10 mouse cellular contexts compared by ENCODE assay signal in genomic region chr6:54954659-54955414, GRCm38 (mm10). TPM values are rescaled to one million over a fixed set of nuclear protein-coding genes. Genes with fewer than 3 reads are reported as not detected.
A peak's percentile ranks its signal among the peaks of the same experiment; 100 is the strongest.
DNase-seq lines count a peak whose midpoint lies in the region; ATAC-seq and TF ChIP-seq lines count a peak whose summit lies in the region.
"Had no signal": no experiment of that assay in that cellular context is flagged by ENCODE, and none has a peak within 500 bp of the region (broad histone marks: within the 10 kb centered on the region; RNA-seq: fewer than 3 reads in every experiment).

No protein-coding gene starts in this region.

- no peak overlapping the region for H3K9ac ChIP-seq in liver, embryonic 13.5 days
- H3K9ac ChIP-seq in hindbrain, embryonic 14.5 days: no peak overlapping the region
- no peak overlapping the region for H3K9ac ChIP-seq in forebrain, embryonic 13.5 days

- H3K27me3 ChIP-seq in kidney, adult 2 months (replicated peaks; ENCODE audit: control insufficient read depth, insufficient read depth, low read length): no peaks in the 10 kb centered on the region
- H3K27me3 ChIP-seq in liver, embryonic 13.5 days: no peaks in the 10 kb centered on the region
- H3K27me3 ChIP-seq in small intestine, adult 2 months (ENCODE audit: control insufficient read depth, insufficient read depth, low read length): no peaks in the 10 kb centered on the region
- no peaks in the 10 kb centered on the region for H3K27me3 ChIP-seq in hindbrain, embryonic 14.5 days (ENCODE audit: control insufficient read depth, insufficient read depth, low read length)
- no peaks in the 10 kb centered on the region for H3K27me3 ChIP-seq in forebrain, embryonic 13.5 days

- no peak overlapping the region for H3K4me2 ChIP-seq in liver, embryonic 13.5 days
- no peak overlapping the region for H3K4me2 ChIP-seq in hindbrain, embryonic 14.5 days (replicated peaks)
- H3K4me2 ChIP-seq in forebrain, embryonic 13.5 days: no peak overlapping the region

- H3K9me3 ChIP-seq in liver, embryonic 13.5 days (replicated peaks): no peaks in the 10 kb centered on the region
- no peaks in the 10 kb centered on the region for H3K9me3 ChIP-seq in hindbrain, embryonic 14.5 days (ENCODE audit: control insufficient read depth, low read length)
- peaks cover 3% of the 10 kb centered on the region; the same call in 1 of the 2 replicates for H3K9me3 ChIP-seq in forebrain, embryonic 13.5 days (replicated peaks)
- H3K9me3 ChIP-seq: forebrain, embryonic 10.5 days had no signal

- no peak for ATAC-seq in liver, embryonic 13.5 days (ENCODE audit: low read depth)
- no peak for ATAC-seq in hindbrain, embryonic 14.5 days (ENCODE audit: low FRiP score)
- no peak for ATAC-seq in erythroblast, adult 5-6 weeks (replicated peaks; ENCODE audit: low FRiP score, poor library complexity, severe bottlenecking)
- no peak for ATAC-seq in forebrain, embryonic 13.5 days
- ATAC-seq: inflammation-experienced regulatory T-cells, adult 6 months had no signal

- 71% methylated on average over 10 of the region's 10 CpGs for WGBS in kidney, adult 2 months
- 25% methylated on average over 10 of the region's 10 CpGs for WGBS in liver, embryonic 13.5 days (ENCODE audit: insufficient replicate concordance)
- WGBS in small intestine, adult 2 months: 40% methylated on average over 10 of the region's 10 CpGs
- 89% methylated on average over 10 of the region's 10 CpGs for WGBS in hindbrain, embryonic 14.5 days
- WGBS in forebrain, embryonic 13.5 days: 92% methylated on average over 10 of the region's 10 CpGs

- H3K4me1 ChIP-seq in kidney, adult 2 months (ENCODE audit: control insufficient read depth, insufficient read depth, low read length): peaks cover 16% of the 10 kb centered on the region; the same call in 1 of the 2 replicates
- 0 out of 2 replicates have a peak, but pooled peaks cover 7% of the 10 kb centered on the region for H3K4me1 ChIP-seq in liver, embryonic 13.5 days (replicated peaks)
- H3K4me1 ChIP-seq in small intestine, adult 2 months (ENCODE audit: control insufficient read depth, insufficient read depth, insufficient read length, low read length): peaks cover 13% of the 10 kb centered on the region
- H3K4me1 ChIP-seq in hindbrain, embryonic 14.5 days (replicated peaks; ENCODE audit: control insufficient read depth, insufficient read depth, low read length): no peaks in the 10 kb centered on the region
- H3K4me1 ChIP-seq in forebrain, embryonic 13.5 days: no peaks in the 10 kb centered on the region
- H3K4me1 ChIP-seq: forebrain, embryonic 10.5 days had no signal

- no peak overlapping the region for H3K4me3 ChIP-seq in kidney, adult 2 months (ENCODE audit: insufficient read depth, low read depth, low read length)
- no peak overlapping the region for H3K4me3 ChIP-seq in liver, embryonic 13.5 days (replicated peaks)
- H3K4me3 ChIP-seq in small intestine, adult 2 months (ENCODE audit: low read depth, low read length): no peak overlapping the region
- H3K4me3 ChIP-seq in hindbrain, embryonic 14.5 days (replicated peaks; ENCODE audit: low read length): no peak overlapping the region
- H3K4me3 ChIP-seq in forebrain, embryonic 13.5 days: no peak overlapping the region
- H3K4me3 ChIP-seq: forebrain, embryonic 10.5 days had no signal

- no peaks in the 10 kb centered on the region for H3K36me3 ChIP-seq in kidney, adult 2 months (ENCODE audit: control insufficient read depth, insufficient read depth, low read length)
- no peaks in the 10 kb centered on the region for H3K36me3 ChIP-seq in liver, embryonic 13.5 days
- no peaks in the 10 kb centered on the region for H3K36me3 ChIP-seq in small intestine, adult 2 months (ENCODE audit: control insufficient read depth, insufficient read depth, low read length)
- no peaks in the 10 kb centered on the region for H3K36me3 ChIP-seq in hindbrain, embryonic 14.5 days (replicated peaks; ENCODE audit: control insufficient read depth, insufficient read depth)
- H3K36me3 ChIP-seq in forebrain, embryonic 13.5 days (ENCODE audit: poor library complexity, severe bottlenecking): no peaks in the 10 kb centered on the region
- H3K36me3 ChIP-seq: forebrain, embryonic 10.5 days had no signal

- no peak for TF ChIP-seq CTCF in kidney, adult 2 months (conservative IDR thresholded peaks at IDR 0.05; ENCODE audit: insufficient read depth, insufficient read length, low read depth, low read length)
- TF ChIP-seq CTCF in small intestine, adult 2 months (IDR thresholded peaks at IDR 0.05; ENCODE audit: extremely low read depth, insufficient read length, insufficient replicate concordance, low read depth, low read length): no peak

- no peak for DNase-seq in kidney, adult 2 months
- no peak for DNase-seq in kidney, adult 9 months
- DNase-seq in heart, adult 18-20 months: peak; percentile 78 to 90
- DNase-seq in liver, embryonic 13.5 days: no peak
- no peak for DNase-seq in hindbrain, embryonic 14.5 days (ENCODE audit: low spot score)

- H3K27ac ChIP-seq in kidney, adult 2 months (ENCODE audit: insufficient read depth, low read depth, low read length): peak overlapping the region; percentile 81
- H3K27ac ChIP-seq in liver, embryonic 13.5 days: peak overlapping the region; percentile 45
- H3K27ac ChIP-seq in small intestine, adult 2 months (ENCODE audit: insufficient read depth, low read depth, low read length): peak overlapping the region; percentile 23
- no peak overlapping the region for H3K27ac ChIP-seq in hindbrain, embryonic 14.5 days
- no peak overlapping the region for H3K27ac ChIP-seq in forebrain, embryonic 13.5 days
- H3K27ac ChIP-seq: forebrain, embryonic 10.5 days had no signal

- no peak for TF ChIP-seq POLR2A in kidney, adult 2 months (IDR thresholded peaks at IDR 0.05; ENCODE audit: low read depth, low read length)
- TF ChIP-seq POLR2A in small intestine, adult 2 months (IDR thresholded peaks at IDR 0.05; ENCODE audit: low read depth, low read length): no peak

RNA-seq across cellular contexts. Expression of gene Nod1, which starts 17.6 kb away (rescaled TPM):
- polyA plus RNA-seq in kidney, adult 2 months (2012; rRNA removed): 14.0 and 18.7 TPM in 2 replicates
- 10 to 100 TPM; 17.0 to 19.2 TPM for total RNA-seq in heart, adult 18-20 months (2021)
- polyA plus RNA-seq in liver, embryonic 13.5 days (2015; fragmentation: Nextera tagmentation; extraction: Ambion mirVana): 1.5 and 1.9 TPM in 2 replicates
- 8.5 and 11.2 TPM in 2 replicates for polyA plus RNA-seq in small intestine, adult 2 months (2012; rRNA removed)
- 2.7 and 3.3 TPM in 2 replicates for polyA plus RNA-seq in hindbrain, embryonic 14.5 days (2014; fragmentation: Nextera tagmentation; extraction: Ambion mirVana)
- total RNA-seq in erythroblast, adult 5-6 weeks (2015; ENCODE audit: low replicate concordance): 1.5 and 16.9 TPM in 2 replicates
- total RNA-seq in erythroblast, adult 5-6 weeks (2017; ENCODE audit: low replicate concordance): 1.6 and 2.6 TPM in 2 replicates
- polyA plus RNA-seq in forebrain, embryonic 13.5 days (2015; fragmentation: Nextera tagmentation; extraction: Ambion mirVana): 1.3 and 1.6 TPM in 2 replicates

RNA-seq across cellular contexts. Expression of gene Ggct, which starts 37.9 kb away (rescaled TPM):
- 13.5 and 15.9 TPM in 2 replicates for polyA plus RNA-seq in kidney, adult 2 months (2012; rRNA removed)
- 10 to 100 TPM; 21.5 to 28.2 TPM for total RNA-seq in heart, adult 18-20 months (2021)
- polyA plus RNA-seq in liver, embryonic 13.5 days (2015; fragmentation: Nextera tagmentation; extraction: Ambion mirVana): 7.3 and 8.2 TPM in 2 replicates
- 0.17 and 1.5 TPM in 2 replicates for polyA plus RNA-seq in small intestine, adult 2 months (2012; rRNA removed)
- 14.8 and 15.2 TPM in 2 replicates for polyA plus RNA-seq in hindbrain, embryonic 14.5 days (2014; fragmentation: Nextera tagmentation; extraction: Ambion mirVana)
- total RNA-seq in erythroblast, adult 5-6 weeks (2015; ENCODE audit: low replicate concordance): 0.63 and 0.96 TPM in 2 replicates
- total RNA-seq in erythroblast, adult 5-6 weeks (2017; ENCODE audit: low replicate concordance): 0.98 and 4.8 TPM in 2 replicates
- 9.3 and 10.6 TPM in 2 replicates for polyA plus RNA-seq in forebrain, embryonic 13.5 days (2015; fragmentation: Nextera tagmentation; extraction: Ambion mirVana)

Comparison
In these comparisons a context has a peak if more than half of its experiments do, and no peak if none do; other contexts are left out.
1. DNase-seq: peak in heart, adult 18-20 months (2 of 2); none in kidney, adult 2 months (single experiment), kidney, adult 9 months (single experiment), liver, embryonic 13.5 days (single experiment) and hindbrain, embryonic 14.5 days (single experiment).
2. H3K27ac ChIP-seq: peak in kidney, adult 2 months (single experiment), liver, embryonic 13.5 days (single experiment) and small intestine, adult 2 months (single experiment); none in hindbrain, embryonic 14.5 days (single experiment) and forebrain, embryonic 13.5 days (single experiment).